Mouse (Mus musculus): ENCODE measurements at regions not wholly inside any gene's neighbourhood (a gene's known extent, or its start where the extent isn't known, plus 50 kb on each side); places are given as distances from the start of the nearest gene placed in this dataset.

GRCm38 (mm10) chr4:96968545-96969164 lies 183.7 kb upstream of the Gm12695 start:
- no peak for DNase-seq (ENCODE audit: inconsistent age in 2 of 2, low spot score in 1 of 2)

All from adrenal gland, adult (tissue).